Mouse (Mus musculus): ENCODE measurements at regions not wholly inside any gene's neighbourhood (a gene's known extent, or its start where the extent isn't known, plus 50 kb on each side); places are given as distances from the start of the nearest gene placed in this dataset.

DNA sequence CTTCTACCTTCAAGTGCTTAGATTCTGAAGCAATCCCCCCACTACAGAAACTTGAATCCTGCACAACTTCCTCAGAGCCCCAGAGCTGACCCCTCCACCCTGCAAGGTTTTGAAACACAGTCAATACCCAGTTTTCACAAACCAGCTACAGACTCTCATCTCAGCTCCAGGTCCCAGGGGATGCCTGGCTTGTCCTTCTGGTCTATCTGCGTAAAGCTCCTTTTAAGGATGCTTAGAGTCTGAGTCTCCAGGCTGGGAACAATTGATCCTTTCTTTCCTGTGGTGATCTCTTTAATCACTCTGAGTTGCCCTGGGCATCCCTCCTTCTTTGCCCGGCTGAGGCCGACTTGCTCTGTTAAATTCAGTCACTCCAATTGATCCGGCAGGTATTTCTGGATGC lies 500.4 kb downstream of the Med13l start:
- no peak for DNase-seq

GRCm38 (mm10) chr5:119062478-119062877 lies 502.0 kb downstream of the Med13l start:
- DNase-seq = no peak

- no peak for DNase-seq
Observed at GRCm38 (mm10) chr5:119066666-119067065, 506.2 kb downstream of the Med13l start.

DNA sequence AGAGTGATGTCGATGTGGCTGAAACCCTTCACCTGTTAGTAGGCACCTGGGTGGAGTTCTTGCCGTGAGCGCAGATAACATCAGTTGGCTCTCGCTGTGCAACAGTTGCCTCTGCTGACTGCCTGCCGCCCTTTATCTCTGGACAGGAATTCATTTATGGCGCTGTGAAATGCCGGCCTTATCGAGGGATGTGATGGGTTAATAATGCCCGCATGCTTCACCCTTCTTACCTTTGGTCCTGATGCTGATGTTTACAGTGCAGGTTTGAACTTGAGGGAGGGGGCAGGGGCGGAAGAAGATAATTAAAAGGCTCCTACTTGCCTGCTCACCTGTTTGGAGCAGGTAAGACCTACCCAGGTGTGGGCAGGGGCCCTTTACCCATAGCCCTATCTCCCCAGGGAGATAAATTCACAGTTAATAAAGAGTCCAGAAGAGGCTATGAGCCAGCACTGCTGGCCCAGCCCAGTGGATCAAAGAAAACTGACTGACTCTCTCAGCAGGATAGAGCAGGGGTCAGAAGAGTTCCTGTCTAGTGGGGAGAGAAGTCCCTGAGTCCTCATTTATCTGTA lies 509.4 kb downstream of the Med13l start:
- no peak for DNase-seq

GRCm38 (mm10) chr5:119072712-119073111 lies 512.2 kb downstream of the Med13l start:
- no peak for DNase-seq

DNA sequence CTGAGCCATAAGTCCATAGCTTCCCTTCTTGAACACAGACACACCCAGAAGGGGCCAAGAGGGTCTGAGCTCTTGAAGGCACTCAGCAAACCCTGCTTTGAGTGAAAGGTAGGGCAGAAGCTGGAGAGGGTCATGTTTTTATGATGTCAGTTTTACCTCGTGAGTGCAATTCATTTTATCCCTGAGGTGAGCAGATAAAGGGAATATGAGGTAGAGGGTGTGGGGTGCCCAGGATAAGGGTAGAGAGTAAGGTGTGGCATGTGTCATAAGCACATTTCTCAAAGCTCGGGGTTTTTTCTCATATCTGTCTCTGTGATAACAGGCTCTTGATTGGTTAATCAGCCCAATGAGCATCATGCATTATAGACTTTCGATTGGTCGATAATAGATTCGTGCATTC lies 520.3 kb downstream of the Med13l start:
- no peak for DNase-seq

- no peak for DNase-seq
Observed at GRCm38 (mm10) chr5:119082895-119083294, 522.4 kb downstream of the Med13l start.

DNA sequence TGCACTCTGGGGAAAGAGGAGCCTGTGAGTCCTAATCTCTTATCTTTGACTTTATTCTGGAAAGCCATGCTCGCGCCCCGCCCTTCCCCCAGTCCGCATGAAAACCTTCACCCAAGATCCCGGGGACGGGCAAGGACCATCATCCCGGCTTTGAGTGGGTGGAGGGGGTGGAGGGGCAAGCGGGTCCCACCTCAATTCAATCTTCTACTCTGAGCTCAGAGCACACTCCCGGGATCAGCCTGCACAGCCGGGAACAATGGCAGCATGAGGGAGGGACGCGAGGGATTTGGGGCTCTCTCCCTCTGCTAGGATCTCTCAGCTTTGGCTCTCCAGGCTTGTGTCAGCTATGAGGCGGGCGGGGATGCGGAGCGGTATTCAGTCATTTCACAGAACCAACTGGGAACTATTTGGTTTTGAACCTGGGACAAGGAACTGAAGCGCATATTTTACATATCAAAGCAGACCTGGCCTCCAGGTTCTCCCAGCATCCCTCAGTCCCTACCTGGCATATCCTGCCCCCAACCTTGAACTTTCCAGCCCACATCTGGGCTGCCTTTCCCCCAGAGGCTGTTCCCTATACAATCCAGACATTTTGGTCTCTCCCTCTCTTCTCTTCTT lies 537.2 kb downstream of the Med13l start:
- no peak for DNase-seq

- no peak for DNase-seq
Observed at GRCm38 (mm10) chr5:119099817-119100216, 539.3 kb downstream of the Med13l start.

- no peak for DNase-seq
Observed at GRCm38 (mm10) chr5:119103503-119103902, 543.0 kb downstream of the Med13l start.

DNA sequence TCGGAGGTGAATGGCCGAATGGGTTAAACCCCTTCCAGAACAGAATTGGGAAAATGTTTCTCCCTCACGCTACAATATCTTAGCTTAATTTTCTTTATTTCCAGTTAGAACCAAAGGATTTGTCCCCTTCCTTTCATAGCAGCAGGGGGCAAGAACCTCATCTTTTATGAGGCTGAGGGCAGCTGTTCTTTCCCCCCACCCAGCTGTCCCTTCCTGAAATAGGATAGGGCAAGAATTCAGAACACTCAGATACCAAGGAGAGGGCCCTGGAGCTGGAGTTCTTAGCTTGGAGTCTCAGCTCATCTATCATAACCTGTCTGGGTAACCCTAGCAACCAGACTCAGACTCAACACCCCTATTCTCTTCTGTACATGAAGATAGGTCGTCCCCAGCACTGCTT lies 547.4 kb downstream of the Med13l start:
- DNase-seq = no peak

DNA sequence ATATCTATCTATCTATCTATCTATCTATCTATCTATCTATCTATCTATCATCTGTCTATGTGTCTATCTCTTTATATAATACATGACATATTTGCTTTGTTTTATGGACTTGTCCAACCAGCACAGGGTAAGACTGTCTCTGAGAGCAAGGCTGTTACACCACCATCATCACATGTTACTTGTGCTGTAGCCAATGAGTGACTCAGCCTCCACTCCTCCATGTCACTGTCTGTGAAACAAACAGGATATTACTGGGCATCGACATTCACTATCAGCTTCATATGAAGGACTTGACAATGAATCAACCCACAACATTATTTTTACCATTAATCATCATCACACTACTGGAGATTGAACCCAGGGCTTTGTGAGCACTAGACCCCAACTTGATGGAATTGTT lies 549.0 kb downstream of the Med13l start:
- no peak for DNase-seq

DNA sequence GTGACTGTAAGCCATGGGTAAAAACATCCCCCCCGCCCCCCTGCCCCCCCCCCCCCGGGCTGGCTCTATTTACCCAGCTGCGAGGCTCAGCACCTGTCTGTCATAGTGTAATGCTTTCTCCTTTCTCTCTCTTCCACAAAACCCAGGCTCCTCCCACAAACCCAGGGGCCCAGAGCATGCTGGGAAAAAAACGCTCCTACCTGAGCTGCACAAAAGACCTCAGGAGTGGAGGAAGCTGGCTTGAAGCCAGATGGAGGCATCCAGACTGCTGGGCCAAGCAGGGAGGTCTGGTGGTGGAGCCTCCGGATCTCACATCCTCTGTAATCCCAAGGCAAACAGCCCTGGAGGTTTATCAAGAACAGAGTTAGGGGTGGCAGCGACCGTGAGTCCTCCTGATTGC lies 553.6 kb downstream of the Med13l start:
- DNase-seq = no peak

DNA sequence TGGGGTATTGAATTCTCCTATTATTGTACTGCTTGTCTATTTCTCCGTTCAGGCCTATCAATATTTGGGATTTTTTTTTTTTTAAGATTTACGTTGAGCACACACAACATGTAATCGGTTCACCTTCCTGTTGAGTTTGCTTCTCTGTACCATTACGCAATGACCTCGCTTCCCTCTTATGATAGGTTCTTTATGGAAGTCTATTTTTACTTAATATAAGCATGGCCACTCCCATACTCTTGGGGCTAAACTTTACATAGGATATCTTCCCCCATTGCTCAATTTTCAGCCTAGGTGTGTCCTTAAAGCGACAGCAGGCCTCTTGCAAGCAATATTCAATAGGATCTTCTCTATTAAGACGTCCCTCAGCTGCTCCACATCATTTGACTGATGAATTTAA lies 544.7 kb upstream of the Tbx3 start:
- no peak for DNase-seq

- DNase-seq = no peak
Observed at GRCm38 (mm10) chr5:119130176-119130575, 540.3 kb upstream of the Tbx3 start.

DNA sequence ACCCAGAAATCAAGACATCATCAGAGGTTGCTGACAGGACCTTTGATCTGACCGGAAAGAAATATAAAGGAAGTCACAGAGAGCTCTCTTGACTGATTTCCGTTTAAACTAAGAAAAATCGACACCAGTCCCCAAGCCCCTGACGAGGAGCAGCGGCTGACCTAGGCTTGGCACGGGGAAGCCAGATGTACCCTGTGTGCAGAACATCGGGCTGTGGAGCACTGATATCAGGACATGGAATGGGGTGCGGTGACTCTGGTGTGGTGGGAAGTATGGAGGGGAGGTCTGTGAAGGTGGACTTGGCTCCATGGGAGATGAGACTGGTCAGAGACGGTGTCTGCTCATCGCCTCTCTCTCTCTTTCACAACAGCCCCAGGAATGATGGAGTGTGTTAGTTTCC lies 539.0 kb upstream of the Tbx3 start:
- no peak for DNase-seq

GRCm38 (mm10) chr5:119133378-119133777 lies 537.1 kb upstream of the Tbx3 start:
- DNase-seq = no peak

DNA sequence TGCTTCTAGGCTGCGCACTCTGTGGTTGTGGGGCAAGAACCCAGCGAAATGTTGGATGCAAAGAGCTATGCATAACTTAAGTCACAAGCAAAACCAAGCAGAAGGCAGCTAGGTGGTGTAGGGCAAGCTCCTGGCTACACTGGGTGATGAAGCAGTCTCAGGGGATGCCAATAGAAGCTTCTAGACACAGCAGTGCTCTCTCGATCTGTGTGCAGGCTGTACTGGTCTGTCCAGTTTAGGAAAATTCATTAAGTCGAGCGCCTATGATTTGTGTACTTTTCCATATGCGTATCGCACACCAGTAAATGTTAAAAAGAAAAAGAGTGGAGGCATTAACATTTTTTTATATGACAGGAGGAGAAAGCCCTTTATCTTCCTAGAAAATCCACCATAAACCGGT lies 533.6 kb upstream of the Tbx3 start:
- DNase-seq = no peak

- no peak for DNase-seq
Observed at GRCm38 (mm10) chr5:119137409-119137808, 533.1 kb upstream of the Tbx3 start.

DNA sequence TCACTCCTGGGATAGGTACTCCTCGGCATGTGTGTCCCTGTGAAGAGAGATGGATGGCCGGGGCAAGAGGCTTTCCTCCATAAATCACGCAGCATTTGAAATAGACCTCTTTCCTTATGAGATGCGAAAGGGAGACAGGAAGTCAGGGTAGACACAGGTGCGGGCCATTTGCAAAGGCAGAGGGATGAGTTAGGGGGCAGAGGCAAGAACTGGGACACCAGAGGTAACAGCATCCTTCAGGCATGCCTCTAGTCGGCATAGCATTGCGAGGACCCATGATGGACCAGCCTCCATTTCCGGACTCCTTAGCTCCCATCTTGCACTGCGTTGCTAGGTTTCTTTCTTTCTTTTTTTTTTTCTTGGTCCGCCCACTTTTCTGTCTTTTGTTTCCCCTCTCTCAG lies 532.6 kb upstream of the Tbx3 start:
- no peak for DNase-seq

GRCm38 (mm10) chr5:119138293-119138692 lies 532.2 kb upstream of the Tbx3 start:
- no peak for DNase-seq

DNA sequence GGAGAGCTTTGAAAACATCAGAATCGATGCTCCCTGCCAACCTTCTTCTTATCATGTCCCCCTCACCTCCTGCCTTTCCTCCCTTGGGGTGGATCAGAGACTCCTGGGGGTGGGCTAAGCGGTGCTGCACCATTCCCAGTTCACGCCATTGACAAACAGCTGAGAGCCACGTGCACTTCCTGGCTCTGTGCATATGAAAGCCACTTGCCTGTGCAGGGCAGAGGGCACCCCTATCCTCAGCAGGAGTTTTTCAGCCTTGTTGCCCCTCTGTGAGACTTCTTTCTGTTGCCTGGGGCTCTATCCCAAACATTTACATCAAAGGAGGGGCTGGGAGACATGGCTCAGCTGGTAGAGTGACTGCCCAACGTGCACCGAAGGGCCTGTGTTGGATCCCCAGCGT lies 531.1 kb upstream of the Tbx3 start:
- no peak for DNase-seq

DNA sequence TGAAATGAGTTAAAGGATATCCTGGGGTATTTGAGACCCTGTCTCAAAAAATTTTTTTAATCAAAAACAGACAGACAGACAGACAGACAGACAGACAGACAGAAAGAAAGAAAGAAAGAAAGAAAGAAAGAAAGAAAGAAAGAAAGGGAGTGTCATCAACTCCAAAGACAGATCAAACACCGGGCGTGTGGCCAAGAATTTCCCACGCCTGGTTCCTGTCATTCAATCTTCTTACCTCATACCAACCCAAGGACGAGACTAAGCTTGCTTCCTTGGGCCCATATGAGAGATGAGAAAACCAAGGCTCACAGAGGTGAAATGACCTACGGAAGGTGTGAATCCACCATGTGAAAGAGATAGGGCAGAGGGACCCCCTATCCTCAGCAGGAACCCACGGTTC lies 530.7 kb upstream of the Tbx3 start:
- no peak for DNase-seq

DNA sequence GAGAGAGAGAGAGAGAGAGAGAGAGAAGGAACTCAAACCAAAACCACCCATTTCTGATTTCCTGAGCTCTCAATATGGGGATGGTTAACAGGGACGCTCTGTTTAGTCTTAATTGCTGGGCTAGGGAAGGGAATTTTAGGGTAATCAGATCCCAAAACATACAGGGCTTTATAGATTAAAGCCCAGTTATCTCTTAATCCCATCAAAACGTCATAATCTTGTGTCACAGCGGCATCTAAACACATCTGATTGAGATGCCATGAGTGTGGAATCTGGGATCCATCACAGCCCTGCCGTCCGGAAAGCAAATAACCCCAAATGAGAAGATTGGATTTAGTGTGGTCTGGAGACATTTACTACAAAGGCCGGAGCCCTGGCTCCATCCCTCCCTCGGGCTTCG lies 527.1 kb upstream of the Tbx3 start:
- no peak for DNase-seq

All from spleen, adult 18-20 months (tissue).